13 mouse cellular contexts compared by ENCODE assay signal in genomic region chr17:70965281-70965680, GRCm38 (mm10).
"Had no signal": no experiment of that assay in that cellular context is flagged by ENCODE, and none has a peak within 500 bp of the region (broad histone marks: within the 10 kb centered on the region; RNA-seq: fewer than 3 reads in every experiment).

No protein-coding gene starts in this region.

- DNase-seq: kidney, postnatal 25 days; layer of hippocampus, postnatal 36 days; liver, embryonic 13.5 days; lung, adult 2 months; lung, postnatal 14 days; lung, postnatal 4 days; midbrain, embryonic 14.5 days; retina, postnatal 1 day; right cerebral cortex, postnatal 25 days; spleen, adult 18-20 months; thymus, adult 2 months; thymus, postnatal 14 days; thymus, postnatal 4 days had no signal
